Mouse (Mus musculus) heart, adult 2 months (tissue): ENCODE measurements around the gene Anks6.

Experiments used
- CTCF ChIP-seq: fragments of 200-600 bp; IDR thresholded peaks from 2 replicates; pipeline ENCODE4 v1.8.1; 2022; ENCODE audit warnings: antibody characterized with exemption, mild to moderate bottlenecking, moderate library complexity
- EP300 ChIP-seq: fragments of 200-500 bp; IDR thresholded peaks from 2 replicates; pipeline ENCODE4 v1.6.1; 2011; ENCODE audit warnings: low read depth, low read length, control low read depth; ENCODE audit not compliant: insufficient read depth
- POLR2A ChIP-seq: fragments of 200-500 bp; IDR thresholded peaks from 2 replicates; pipeline ENCODE4 v1.6.1; 2011; ENCODE audit warnings: mild to moderate bottlenecking, low read depth, low read length, control low read depth; ENCODE audit not compliant: insufficient read depth

DNA sequence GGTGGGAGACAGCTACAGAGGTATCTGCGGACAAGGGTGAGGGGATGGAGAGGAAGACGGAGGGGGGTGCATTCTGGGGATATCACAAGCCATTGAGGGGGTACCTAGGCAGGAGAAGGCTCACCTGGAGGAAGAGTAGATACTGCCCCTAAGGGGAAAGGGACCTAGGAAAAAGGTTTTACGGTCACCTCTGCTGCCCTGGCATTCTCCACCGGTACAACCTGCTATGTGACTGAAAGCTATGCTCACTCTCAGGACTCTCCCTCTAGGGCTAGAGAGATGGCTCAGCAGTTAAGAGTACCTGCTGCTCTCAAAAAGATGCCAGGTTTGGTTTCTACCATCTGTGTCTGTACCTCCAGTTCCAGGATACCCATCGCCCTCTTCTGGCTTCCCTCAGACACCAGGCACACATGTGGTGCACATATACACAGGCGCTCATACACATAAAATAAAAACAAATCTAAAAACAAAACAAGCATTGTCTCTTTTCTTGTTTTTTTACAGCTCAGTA, 1.6 kb downstream of the Anks6 start:
- no peak for TF ChIP-seq CTCF
- TF ChIP-seq EP300 = no peak
- TF ChIP-seq POLR2A = no peak
